Mouse (Mus musculus) neural tube, embryonic 14.5 days (tissue): Measurements from ENCODE around the gene Gm49395. TPM values are rescaled to one million over a fixed set of nuclear protein-coding genes. Genes with fewer than 3 reads are reported as not detected.

Experiments used
- ATAC-seq: fragments of 200-750 bp; cut with Nextera tagmentation; 2 replicates; pipeline ENCODE4 v1.8.0; 2017; ENCODE audit warnings: low read depth, mild to moderate bottlenecking, moderate TSS enrichment, moderate library complexity
- H3K27ac ChIP-seq: fragments of 300-500 bp; sonication (generic); 2 replicates; pipeline ENCODE4 v1.5.1; 2014; ENCODE audit warnings: low read depth, mild to moderate bottlenecking, control low read depth, low read length, moderate library complexity, mixed read lengths
- H3K27me3 ChIP-seq: fragments of 300-500 bp; sonication (generic); 2 replicates; pipeline ENCODE4 v1.6.1; 2014; ENCODE audit warnings: low read length; ENCODE audit not compliant: control insufficient read depth, insufficient read depth
- H3K36me3 ChIP-seq: fragments of 300-500 bp; sonication (generic); 2 replicates; pipeline ENCODE4 v1.6.1; 2014; ENCODE audit warnings: low read length, mixed read lengths; ENCODE audit not compliant: control insufficient read depth, insufficient read depth
- H3K4me1 ChIP-seq: fragments of 300-500 bp; sonication (generic); 2 replicates; pipeline ENCODE4 v1.6.1; 2014; ENCODE audit warnings: low read length; ENCODE audit not compliant: control insufficient read depth, insufficient read depth
- H3K4me2 ChIP-seq: fragments of 300-500 bp; sonication (generic); 2 replicates; pipeline ENCODE4 v1.6.1; 2014; ENCODE audit warnings: mild to moderate bottlenecking, low read depth, low read length, control low read depth
- H3K4me3 ChIP-seq: fragments of 300-500 bp; sonication (generic); 2 replicates; pipeline ENCODE4 v1.5.1; 2014; ENCODE audit warnings: low read depth, low read length, control low read depth, mixed read lengths
- H3K9ac ChIP-seq: fragments of 300-500 bp; sonication (generic); replicated peaks from 2 replicates; pipeline ENCODE4 v1.6.1; 2014; ENCODE audit warnings: low read depth, mild to moderate bottlenecking, control low read depth, low read length, mixed read lengths
- H3K9me3 ChIP-seq: fragments of 300-500 bp; sonication (generic); 2 replicates; pipeline ENCODE4 v1.6.1; 2016; ENCODE audit warnings: low read length; ENCODE audit not compliant: control insufficient read depth
- WGBS: fragments of 180-500 bp; shearing (Covaris S2); extraction: QIAGEN DNeasy Blood & Tissue Kit; methylation state at CpG from one replicate; pipeline ENCODE4 v1.1.7; 2014; 5-methylcytosine and 5-hydroxymethylcytosine counted together
- polyA plus RNA-seq: library from polyadenylated mRNA; unstranded; fragments of >200 nt; fragmentation: Nextera tagmentation; extraction: Ambion mirVana; gene quantifications from 2 replicates; pipeline ENCODE4 v1.2.1, GENCODE M21; 2014

Gm49395 gene
- polyA plus RNA-seq, 1 experiment from 2014 or later, result 1.8 TPM

DNA sequence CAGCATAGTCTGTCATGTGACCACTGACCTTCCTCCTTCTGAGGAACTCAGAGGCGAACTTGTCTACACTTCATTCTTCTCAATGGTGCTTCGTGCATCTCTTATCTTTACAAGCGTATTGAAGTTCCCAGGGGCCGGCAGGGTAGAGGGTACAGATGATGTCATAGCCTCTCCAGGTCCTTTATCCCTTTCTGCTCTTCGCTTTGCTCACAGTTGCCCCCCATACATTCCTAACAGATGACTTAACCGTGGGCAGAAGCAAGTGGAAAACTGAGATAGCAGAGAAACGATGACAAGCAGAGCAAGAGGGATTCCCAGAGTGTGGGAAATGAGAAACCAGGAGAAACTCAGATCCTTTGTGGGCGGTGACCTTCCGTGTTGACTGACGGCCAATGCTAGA lies 80.3 kb downstream of the Gm49395 start:
- H3K36me3 ChIP-seq, result no peaks in the 10 kb centered on the region
- no peak overlapping the region for H3K4me3 ChIP-seq

GRCm38 (mm10) chr13:115020727-115021126 lies 81.0 kb downstream of the Gm49395 start:
- no peak for ATAC-seq
- Histone ChIP-seq H3K4me3 (no peak overlapping the region), H3K9ac (no peak overlapping the region), H3K4me1 (no peaks in the 10 kb centered on the region), H3K27me3 (no peaks in the 10 kb centered on the region), H3K27ac (no peak overlapping the region), H3K4me2 (no peak overlapping the region), H3K36me3 (no peaks in the 10 kb centered on the region), H3K9me3 (no peaks in the 10 kb centered on the region)
- 93% methylated on average over 4 of the region's 4 CpGs for WGBS

More for the DNA sequence above, 80.3 kb downstream of the Gm49395 start:
- WGBS, result 83% methylated on average over 10 of the region's 10 CpGs
- Histone ChIP-seq H3K9me3 (no peaks in the 10 kb centered on the region), H3K27ac (no peak overlapping the region), H3K4me1 (no peaks in the 10 kb centered on the region), H3K27me3 (no peaks in the 10 kb centered on the region), H3K9ac (no peak overlapping the region), H3K4me2 (no peak overlapping the region)
- ATAC-seq, result no peak

GRCm38 (mm10) chr13:115017545-115017944 lies 84.2 kb downstream of the Gm49395 start:
- no peak for ATAC-seq
- H3K4me3 ChIP-seq, result no peak overlapping the region
- WGBS, result 94% methylated on average over 9 of the region's 9 CpGs

GRCm38 (mm10) chr13:115011547-115011946 lies 90.2 kb downstream of the Gm49395 start:
- no peak overlapping the region for H3K9ac ChIP-seq
- no peak overlapping the region for H3K4me2 ChIP-seq
- no peaks in the 10 kb centered on the region for H3K9me3 ChIP-seq
- no peaks in the 10 kb centered on the region for H3K27me3 ChIP-seq
- H3K27ac ChIP-seq, result no peak overlapping the region
- no peak overlapping the region for H3K4me3 ChIP-seq
- no peak for ATAC-seq
- H3K36me3 ChIP-seq, result no peaks in the 10 kb centered on the region
- 54% methylated on average over 6 of the region's 6 CpGs for WGBS
- peaks cover under 1% of the 10 kb centered on the region; the same call in 1 of the 2 replicates for H3K4me1 ChIP-seq

More at GRCm38 (mm10) chr13:115017545-115017944, 84.2 kb downstream of the Gm49395 start:
- H3K27ac ChIP-seq, result no peak overlapping the region
- H3K4me2 ChIP-seq, result no peak overlapping the region
- no peaks in the 10 kb centered on the region for H3K27me3 ChIP-seq
- H3K36me3 ChIP-seq, result no peaks in the 10 kb centered on the region
- H3K9ac ChIP-seq, result no peak overlapping the region
- H3K9me3 ChIP-seq, result no peaks in the 10 kb centered on the region
- H3K4me1 ChIP-seq, result no peaks in the 10 kb centered on the region

- Histone ChIP-seq H3K9me3 (no peaks in the 10 kb centered on the region), H3K4me3 (no peak overlapping the region), H3K9ac (no peak overlapping the region), H3K4me1 (peaks cover 3% of the 10 kb centered on the region; the same call in 1 of the 2 replicates), H3K27ac (no peak overlapping the region), H3K27me3 (no peaks in the 10 kb centered on the region), H3K36me3 (no peaks in the 10 kb centered on the region), H3K4me2 (no peak overlapping the region)
- ATAC-seq, result no peak
- 31% methylated on average over 9 of the region's 9 CpGs for WGBS
Observed at GRCm38 (mm10) chr13:115006213-115006835, 95.4 kb downstream of the Gm49395 start.

GRCm38 (mm10) chr13:115005342-115005741 lies 96.4 kb downstream of the Gm49395 start:
- H3K27me3 ChIP-seq, result no peaks in the 10 kb centered on the region
- no peak overlapping the region for H3K9ac ChIP-seq
- no peak overlapping the region for H3K4me3 ChIP-seq
- no peak overlapping the region for H3K27ac ChIP-seq
- WGBS, result 89% methylated on average over 6 of the region's 6 CpGs
- no peaks in the 10 kb centered on the region for H3K9me3 ChIP-seq
- peaks cover 3% of the 10 kb centered on the region; the same call in 1 of the 2 replicates for H3K4me1 ChIP-seq
- ATAC-seq, result no peak
- no peak overlapping the region for H3K4me2 ChIP-seq
- H3K36me3 ChIP-seq, result no peaks in the 10 kb centered on the region

GRCm38 (mm10) chr13:115003444-115004053 lies 98.2 kb downstream of the Gm49395 start:
- H3K4me1 ChIP-seq, result peaks cover 3% of the 10 kb centered on the region; the same call in 1 of the 2 replicates
- H3K27ac ChIP-seq, result no peak overlapping the region
- H3K9ac ChIP-seq, result no peak overlapping the region
- no peaks in the 10 kb centered on the region for H3K36me3 ChIP-seq
- no peaks in the 10 kb centered on the region for H3K27me3 ChIP-seq
- WGBS, result 52% methylated on average over 7 of the region's 7 CpGs
- ATAC-seq, result no peak
- no peak overlapping the region for H3K4me3 ChIP-seq
- no peaks in the 10 kb centered on the region for H3K9me3 ChIP-seq
- H3K4me2 ChIP-seq, result no peak overlapping the region

- ATAC-seq, result no peak
- Histone ChIP-seq H3K27me3 (no peaks in the 10 kb centered on the region), H3K9me3 (no peaks in the 10 kb centered on the region), H3K4me3 (no peak overlapping the region), H3K4me2 (no peak overlapping the region), H3K4me1 (peaks cover 3% of the 10 kb centered on the region; the same call in 1 of the 2 replicates), H3K9ac (no peak overlapping the region), H3K36me3 (no peaks in the 10 kb centered on the region), H3K27ac (no peak overlapping the region)
- WGBS, result 84% methylated on average over 3 of the region's 3 CpGs
Observed at GRCm38 (mm10) chr13:115002837-115003236, 98.9 kb downstream of the Gm49395 start.

DNA sequence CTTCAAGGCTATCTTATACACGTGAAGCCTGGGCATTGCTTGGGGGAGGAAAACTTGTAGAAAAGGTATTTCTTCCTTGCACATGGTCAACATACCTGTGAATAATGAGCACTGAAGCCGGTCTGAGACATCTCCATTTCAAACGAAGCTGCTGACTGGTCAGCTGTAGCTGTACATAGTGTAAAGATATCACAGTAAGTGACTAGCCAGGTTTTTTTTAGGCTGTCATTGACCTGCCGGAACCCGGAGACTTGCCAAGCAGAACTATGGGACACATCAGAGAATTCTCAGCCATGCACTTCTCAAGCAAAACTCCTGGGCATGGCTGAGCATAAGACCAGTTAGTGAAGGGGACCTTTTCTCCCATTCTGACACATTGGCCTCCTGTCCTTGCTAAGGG lies 99.6 kb downstream of the Gm49395 start:
- peaks cover 3% of the 10 kb centered on the region; the same call in 1 of the 2 replicates for H3K4me1 ChIP-seq
- no peak overlapping the region for H3K4me2 ChIP-seq
- no peaks in the 10 kb centered on the region for H3K9me3 ChIP-seq
- H3K27ac ChIP-seq, result no peak overlapping the region
- no peak for ATAC-seq
- no peak overlapping the region for H3K9ac ChIP-seq
- H3K36me3 ChIP-seq, result no peaks in the 10 kb centered on the region
- WGBS, result 91% methylated on average over 5 of the region's 5 CpGs
- no peak overlapping the region for H3K4me3 ChIP-seq
- no peaks in the 10 kb centered on the region for H3K27me3 ChIP-seq
